Mouse (Mus musculus) kidney, embryonic 16.5 days (tissue): ENCODE measurements at regions not wholly inside any gene's neighbourhood (a gene's known extent, or its start where the extent isn't known, plus 50 kb on each side); places are given as distances from the start of the nearest gene placed in this dataset.

Experiments
- ATAC-seq: fragments of 200-750 bp; cut with Nextera tagmentation; 2 replicates; pipeline ENCODE4 v1.8.0; 2017; ENCODE audit warnings: moderate TSS enrichment; ENCODE audit not compliant: low FRiP score, low TSS enrichment
- H3K27ac ChIP-seq: fragments of 300-500 bp; sonication (generic); 2 replicates; pipeline ENCODE4 v1.5.1; 2014; ENCODE audit warnings: low read length
- H3K27me3 ChIP-seq: fragments of 300-500 bp; sonication (generic); 2 replicates; pipeline ENCODE4 v1.6.1; 2014; ENCODE audit warnings: low read length, control low read depth, mixed read lengths; ENCODE audit not compliant: insufficient read depth
- H3K36me3 ChIP-seq: fragments of 300-500 bp; sonication (generic); 2 replicates; pipeline ENCODE4 v1.6.1; 2014; ENCODE audit warnings: low read length, control low read depth, mixed read lengths; ENCODE audit not compliant: insufficient read depth
- H3K4me1 ChIP-seq: fragments of 300-500 bp; sonication (generic); 2 replicates; pipeline ENCODE4 v1.6.1; 2014; ENCODE audit warnings: low read length, control low read depth, mixed read lengths; ENCODE audit not compliant: insufficient read depth
- H3K4me2 ChIP-seq: fragments of 300-500 bp; sonication (generic); replicated peaks from 2 replicates; pipeline ENCODE4 v1.6.1; 2014; ENCODE audit warnings: low read depth, low read length
- H3K4me3 ChIP-seq: fragments of 300-500 bp; sonication (generic); 2 replicates; pipeline ENCODE4 v1.5.1; 2014; ENCODE audit warnings: mild to moderate bottlenecking, low read length
- H3K9ac ChIP-seq: fragments of 300-500 bp; sonication (generic); replicated peaks from 2 replicates; pipeline ENCODE4 v1.6.1; 2014; ENCODE audit warnings: low read length
- H3K9me3 ChIP-seq: fragments of 300-500 bp; sonication (generic); 2 replicates; pipeline ENCODE4 v1.6.1; 2016; ENCODE audit warnings: low read length, control low read depth
- WGBS: fragments of 180-500 bp; shearing (Covaris S2); extraction: QIAGEN DNeasy Blood & Tissue Kit; methylation state at CpG from one replicate; pipeline ENCODE4 v1.1.7; 2014; 5-methylcytosine and 5-hydroxymethylcytosine counted together

DNA sequence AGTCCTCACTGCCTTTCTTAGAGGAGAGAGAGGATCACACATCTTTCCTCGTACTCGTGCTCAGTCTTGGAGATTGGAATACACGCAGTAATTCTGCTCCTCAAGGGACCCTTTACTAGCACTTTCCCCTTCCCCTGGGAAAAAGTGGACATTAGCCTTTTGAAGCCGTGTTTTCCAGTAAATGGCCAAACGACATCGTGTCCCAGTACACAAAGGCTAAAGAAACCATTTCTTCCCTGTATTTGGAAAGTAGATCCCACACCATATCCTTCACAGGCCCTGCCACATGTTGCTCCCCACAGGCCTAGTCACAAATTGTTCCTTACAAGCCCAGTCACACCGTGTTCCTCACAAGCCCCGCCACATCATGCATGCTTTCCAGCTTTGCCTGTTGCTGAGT lies 517.6 kb downstream of the Gm826 start:
- 89% methylated on average over 8 of the region's 8 CpGs for WGBS
- no peaks in the 10 kb centered on the region for H3K4me1 ChIP-seq
- H3K27ac ChIP-seq = no peak overlapping the region
- no peak for ATAC-seq
- no peak overlapping the region for H3K4me3 ChIP-seq
- no peaks in the 10 kb centered on the region for H3K9me3 ChIP-seq
- no peaks in the 10 kb centered on the region for H3K36me3 ChIP-seq
- no peak overlapping the region for H3K9ac ChIP-seq
- H3K4me2 ChIP-seq = no peak overlapping the region
- no peaks in the 10 kb centered on the region for H3K27me3 ChIP-seq
